Mouse (Mus musculus): ENCODE measurements around the gene Hspe1. TPM values are rescaled to one million over a fixed set of nuclear protein-coding genes. Genes with fewer than 3 reads are reported as not detected.

Gene Hspe1
- polyA plus RNA-seq, 1 experiment from 2014 or later = 281 TPM

GRCm38 (mm10) chr1:55076849-55077516 lies 10.9 kb upstream of the Hspe1 start:
- Histone ChIP-seq H3K9me3 (ENCODE audit: control insufficient read depth, low read length) (no peaks in the 10 kb centered on the region), H3K36me3 (ENCODE audit: control insufficient read depth, insufficient read depth, low read length) (peaks cover 25% of the 10 kb centered on the region), H3K27me3 (ENCODE audit: control insufficient read depth, insufficient read depth, low read depth, low read length) (no peaks in the 10 kb centered on the region), H3K4me1 (replicated peaks; ENCODE audit: control insufficient read depth, insufficient read depth, low read length) (no peaks in the 10 kb centered on the region), H3K4me3 (ENCODE audit: low read length) (no peak overlapping the region), H3K9ac (ENCODE audit: low read length) (no peak overlapping the region), H3K27ac (ENCODE audit: low read length) (no peak overlapping the region), H3K4me2 (ENCODE audit: low read depth, low read length) (no peak overlapping the region)
- WGBS = 80% methylated on average over 2 of the region's 2 CpGs
- 0 out of 2 replicates have a peak, but pooled peaks have one; percentile 31 for ATAC-seq (ENCODE audit: low read depth)

- WGBS = 96% methylated on average over 4 of the region's 4 CpGs
- no peaks in the 10 kb centered on the region for H3K27me3 ChIP-seq (ENCODE audit: control insufficient read depth, insufficient read depth, low read depth, low read length)
- H3K9me3 ChIP-seq (ENCODE audit: control insufficient read depth, low read length) = 0 out of 2 replicates have a peak, but pooled peaks cover 3% of the 10 kb centered on the region
- no peak overlapping the region for H3K9ac ChIP-seq (ENCODE audit: low read length)
- no peak overlapping the region for H3K4me3 ChIP-seq (ENCODE audit: low read length)
- peaks cover 45% of the 10 kb centered on the region for H3K36me3 ChIP-seq (ENCODE audit: control insufficient read depth, insufficient read depth, low read length)
- no peak for ATAC-seq (ENCODE audit: low read depth)
- H3K4me1 ChIP-seq (replicated peaks; ENCODE audit: control insufficient read depth, insufficient read depth, low read length) = 0 out of 2 replicates have a peak, but pooled peaks cover 2% of the 10 kb centered on the region
- H3K4me2 ChIP-seq (ENCODE audit: low read depth, low read length) = no peak overlapping the region
- no peak overlapping the region for H3K27ac ChIP-seq (ENCODE audit: low read length)
These were observed 8.3 kb upstream of the Hspe1 start for GRCm38 (mm10) chr1:55079677-55080076.

- H3K9ac ChIP-seq (ENCODE audit: low read length) = no peak overlapping the region
- H3K9me3 ChIP-seq (ENCODE audit: control insufficient read depth, low read length) = 0 out of 2 replicates have a peak, but pooled peaks cover 3% of the 10 kb centered on the region
- no peak overlapping the region for H3K4me3 ChIP-seq (ENCODE audit: low read length)
- 78% methylated on average over 1 of the region's 1 CpGs for WGBS
- H3K27ac ChIP-seq (ENCODE audit: low read length) = no peak overlapping the region
- peaks cover 45% of the 10 kb centered on the region for H3K36me3 ChIP-seq (ENCODE audit: control insufficient read depth, insufficient read depth, low read length)
- H3K27me3 ChIP-seq (ENCODE audit: control insufficient read depth, insufficient read depth, low read depth, low read length) = no peaks in the 10 kb centered on the region
- no peak overlapping the region for H3K4me2 ChIP-seq (ENCODE audit: low read depth, low read length)
- H3K4me1 ChIP-seq (replicated peaks; ENCODE audit: control insufficient read depth, insufficient read depth, low read length) = peaks cover 13% of the 10 kb centered on the region
- no peak for ATAC-seq (ENCODE audit: low read depth)
These were observed 5.8 kb upstream of the Hspe1 start for GRCm38 (mm10) chr1:55082106-55082505.

- Histone ChIP-seq H3K27me3 (ENCODE audit: control insufficient read depth, insufficient read depth, low read depth, low read length) (no peaks in the 10 kb centered on the region), H3K9me3 (ENCODE audit: control insufficient read depth, low read length) (0 out of 2 replicates have a peak, but pooled peaks cover 3% of the 10 kb centered on the region), H3K4me1 (replicated peaks; ENCODE audit: control insufficient read depth, insufficient read depth, low read length) (peaks cover 25% of the 10 kb centered on the region), H3K27ac (ENCODE audit: low read length) (no peak overlapping the region), H3K4me2 (ENCODE audit: low read depth, low read length) (peak overlapping the region; percentile 77), H3K4me3 (ENCODE audit: low read length) (peak overlapping the region; percentile 18; the same call in 1 of the 2 replicates), H3K9ac (ENCODE audit: low read length) (0 out of 2 replicates have a peak overlapping the region, but pooled peaks have one; percentile 14), H3K36me3 (ENCODE audit: control insufficient read depth, insufficient read depth, low read length) (peaks cover 25% of the 10 kb centered on the region)
- WGBS = 46% methylated on average over 7 of the region's 7 CpGs
- no peak for ATAC-seq (ENCODE audit: low read depth)
These were observed 2.1 kb upstream of the Hspe1 start for GRCm38 (mm10) chr1:55085781-55086366.

GRCm38 (mm10) chr1:55086868-55087400 lies 998 bp upstream of the Hspe1 start:
- peak overlapping the region; percentile 96 for H3K9ac ChIP-seq (ENCODE audit: low read length)
- H3K9me3 ChIP-seq (ENCODE audit: control insufficient read depth, low read length) = 0 out of 2 replicates have a peak, but pooled peaks cover 3% of the 10 kb centered on the region
- no peaks in the 10 kb centered on the region for H3K27me3 ChIP-seq (ENCODE audit: control insufficient read depth, insufficient read depth, low read depth, low read length)
- H3K4me2 ChIP-seq (ENCODE audit: low read depth, low read length) = peak overlapping the region; percentile 77
- peak overlapping the region; percentile 97 for H3K27ac ChIP-seq (ENCODE audit: low read length)
- peaks cover 25% of the 10 kb centered on the region for H3K4me1 ChIP-seq (replicated peaks; ENCODE audit: control insufficient read depth, insufficient read depth, low read length)
- H3K4me3 ChIP-seq (ENCODE audit: low read length) = peak overlapping the region; percentile 99
- ATAC-seq (ENCODE audit: low read depth) = peak; percentile 0; the same call in 1 of the 2 replicates
- WGBS = under 1% methylated on average over 13 of the region's 13 CpGs
- peaks cover 25% of the 10 kb centered on the region for H3K36me3 ChIP-seq (ENCODE audit: control insufficient read depth, insufficient read depth, low read length)

GRCm38 (mm10) chr1:55087401-55087904 lies 479 bp upstream of the Hspe1 start:
- Histone ChIP-seq H3K4me3 (ENCODE audit: low read length) (peak overlapping the region; percentile 99), H3K4me1 (replicated peaks; ENCODE audit: control insufficient read depth, insufficient read depth, low read length) (peaks cover 25% of the 10 kb centered on the region), H3K27me3 (ENCODE audit: control insufficient read depth, insufficient read depth, low read depth, low read length) (no peaks in the 10 kb centered on the region), H3K9ac (ENCODE audit: low read length) (peak overlapping the region; percentile 96), H3K9me3 (ENCODE audit: control insufficient read depth, low read length) (0 out of 2 replicates have a peak, but pooled peaks cover 3% of the 10 kb centered on the region), H3K4me2 (ENCODE audit: low read depth, low read length) (peak overlapping the region; percentile 77), H3K36me3 (ENCODE audit: control insufficient read depth, insufficient read depth, low read length) (peaks cover 24% of the 10 kb centered on the region), H3K27ac (ENCODE audit: low read length) (peak overlapping the region; percentile 97)
- peak; percentile 54 for ATAC-seq (ENCODE audit: low read depth)
- WGBS = under 1% methylated on average over 31 of the region's 57 CpGs

- peak overlapping the region; percentile 97 for H3K27ac ChIP-seq (ENCODE audit: low read length)
- H3K4me3 ChIP-seq (ENCODE audit: low read length) = peak overlapping the region; percentile 99
- H3K4me1 ChIP-seq (replicated peaks; ENCODE audit: control insufficient read depth, insufficient read depth, low read length) = peaks cover 25% of the 10 kb centered on the region
- no peaks in the 10 kb centered on the region for H3K27me3 ChIP-seq (ENCODE audit: control insufficient read depth, insufficient read depth, low read depth, low read length)
- H3K4me2 ChIP-seq (ENCODE audit: low read depth, low read length) = peak overlapping the region; percentile 87
- peaks cover 12% of the 10 kb centered on the region for H3K36me3 ChIP-seq (ENCODE audit: control insufficient read depth, insufficient read depth, low read length)
- WGBS = 4% methylated on average over 16 of the region's 16 CpGs
- ATAC-seq (ENCODE audit: low read depth) = no peak
- no peaks in the 10 kb centered on the region for H3K9me3 ChIP-seq (ENCODE audit: control insufficient read depth, low read length)
- H3K9ac ChIP-seq (ENCODE audit: low read length) = peak overlapping the region; percentile 96
These were observed 922 bp downstream of the Hspe1 start for GRCm38 (mm10) chr1:55088611-55089497.

GRCm38 (mm10) chr1:55089498-55090064 lies 1.6 kb downstream of the Hspe1 start:
- Histone ChIP-seq H3K4me1 (replicated peaks; ENCODE audit: control insufficient read depth, insufficient read depth, low read length) (peaks cover 23% of the 10 kb centered on the region), H3K4me2 (ENCODE audit: low read depth, low read length) (peak overlapping the region; percentile 87), H3K36me3 (ENCODE audit: control insufficient read depth, insufficient read depth, low read length) (peaks cover 9% of the 10 kb centered on the region), H3K9me3 (ENCODE audit: control insufficient read depth, low read length) (no peaks in the 10 kb centered on the region), H3K4me3 (ENCODE audit: low read length) (peak overlapping the region; percentile 99), H3K27ac (ENCODE audit: low read length) (peak overlapping the region; percentile 31; the same call in 1 of the 2 replicates), H3K27me3 (ENCODE audit: control insufficient read depth, insufficient read depth, low read depth, low read length) (no peaks in the 10 kb centered on the region), H3K9ac (ENCODE audit: low read length) (peak overlapping the region; percentile 25; the same call in 1 of the 2 replicates)
- ATAC-seq (ENCODE audit: low read depth) = no peak
- 70% methylated on average over 5 of the region's 5 CpGs for WGBS

Measured in lung, embryonic 16.5 days (tissue).